Mouse (Mus musculus): ENCODE measurements around the gene Usp12. TPM values are rescaled to one million over a fixed set of nuclear protein-coding genes. Genes with fewer than 3 reads are reported as not detected.

The Usp12 gene
- polyA plus RNA-seq, 1 experiment from 2014 or later: 16.5 TPM

- no peak for ATAC-seq (replicated peaks)
- WGBS: 49% methylated on average over 7 of the region's 7 CpGs
- peak overlapping the region; percentile 95 for H3K9ac ChIP-seq (replicated peaks)
- no peaks in the 10 kb centered on the region for H3K9me3 ChIP-seq
- peak overlapping the region; percentile 88 for H3K27ac ChIP-seq (replicated peaks)
- H3K4me3 ChIP-seq: peak overlapping the region; percentile 84
- H3K4me2 ChIP-seq (replicated peaks): peak overlapping the region; percentile 56
- H3K4me1 ChIP-seq: peaks cover 20% of the 10 kb centered on the region
- H3K36me3 ChIP-seq: peaks cover 31% of the 10 kb centered on the region
- H3K27me3 ChIP-seq: no peaks in the 10 kb centered on the region
Observed at GRCm38 (mm10) chr5:146832435-146832768, 37.6 kb upstream of the Usp12 start.

GRCm38 (mm10) chr5:146829528-146829927 is 34.7 kb upstream of the Usp12 start:
- H3K4me1 ChIP-seq: peaks cover 19% of the 10 kb centered on the region
- H3K9me3 ChIP-seq: no peaks in the 10 kb centered on the region
- H3K27me3 ChIP-seq: no peaks in the 10 kb centered on the region
- no peak overlapping the region for H3K27ac ChIP-seq (replicated peaks)
- H3K4me2 ChIP-seq (replicated peaks): no peak overlapping the region
- H3K9ac ChIP-seq (replicated peaks): no peak overlapping the region
- H3K4me3 ChIP-seq: no peak overlapping the region
- H3K36me3 ChIP-seq: peaks cover 4% of the 10 kb centered on the region
- 56% methylated on average over 8 of the region's 8 CpGs for WGBS
- no peak for ATAC-seq (replicated peaks)

- Histone ChIP-seq H3K27me3 (no peaks in the 10 kb centered on the region), H3K4me1 (0 out of 2 replicates have a peak, but pooled peaks cover 3% of the 10 kb centered on the region), H3K27ac (replicated peaks) (no peak overlapping the region), H3K9me3 (no peaks in the 10 kb centered on the region), H3K9ac (replicated peaks) (no peak overlapping the region), H3K36me3 (no peaks in the 10 kb centered on the region), H3K4me2 (replicated peaks) (no peak overlapping the region), H3K4me3 (no peak overlapping the region)
- ATAC-seq (replicated peaks): no peak
- WGBS: 80% methylated on average over 5 of the region's 5 CpGs
Observed at GRCm38 (mm10) chr5:146823005-146823404, 28.2 kb upstream of the Usp12 start.

GRCm38 (mm10) chr5:146818906-146819623 is 24.3 kb upstream of the Usp12 start:
- no peak for ATAC-seq (replicated peaks)
- H3K4me2 ChIP-seq (replicated peaks): no peak overlapping the region
- no peak overlapping the region for H3K27ac ChIP-seq (replicated peaks)
- no peak overlapping the region for H3K4me3 ChIP-seq
- no peak overlapping the region for H3K9ac ChIP-seq (replicated peaks)
- H3K9me3 ChIP-seq: no peaks in the 10 kb centered on the region
- no peaks in the 10 kb centered on the region for H3K4me1 ChIP-seq
- no peaks in the 10 kb centered on the region for H3K36me3 ChIP-seq
- 71% methylated on average over 8 of the region's 8 CpGs for WGBS
- no peaks in the 10 kb centered on the region for H3K27me3 ChIP-seq

GRCm38 (mm10) chr5:146817583-146817982 is 22.8 kb upstream of the Usp12 start:
- no peak overlapping the region for H3K4me2 ChIP-seq (replicated peaks)
- H3K9ac ChIP-seq (replicated peaks): no peak overlapping the region
- H3K27me3 ChIP-seq: no peaks in the 10 kb centered on the region
- H3K27ac ChIP-seq (replicated peaks): no peak overlapping the region
- no peak for ATAC-seq (replicated peaks)
- no peak overlapping the region for H3K4me3 ChIP-seq
- H3K36me3 ChIP-seq: no peaks in the 10 kb centered on the region
- no peaks in the 10 kb centered on the region for H3K4me1 ChIP-seq
- H3K9me3 ChIP-seq: no peaks in the 10 kb centered on the region
- 86% methylated on average over 8 of the region's 8 CpGs for WGBS

- WGBS: 70% methylated on average over 4 of the region's 4 CpGs
- H3K27me3 ChIP-seq: no peaks in the 10 kb centered on the region
- no peaks in the 10 kb centered on the region for H3K36me3 ChIP-seq
- no peak overlapping the region for H3K9ac ChIP-seq (replicated peaks)
- H3K9me3 ChIP-seq: no peaks in the 10 kb centered on the region
- ATAC-seq (replicated peaks): no peak
- no peak overlapping the region for H3K27ac ChIP-seq (replicated peaks)
- H3K4me2 ChIP-seq (replicated peaks): no peak overlapping the region
- no peaks in the 10 kb centered on the region for H3K4me1 ChIP-seq
- no peak overlapping the region for H3K4me3 ChIP-seq
Observed at GRCm38 (mm10) chr5:146815394-146815793, 20.6 kb upstream of the Usp12 start.

- Histone ChIP-seq H3K4me1 (no peaks in the 10 kb centered on the region), H3K9me3 (no peaks in the 10 kb centered on the region), H3K27me3 (no peaks in the 10 kb centered on the region), H3K4me3 (no peak overlapping the region), H3K27ac (replicated peaks) (no peak overlapping the region), H3K4me2 (replicated peaks) (no peak overlapping the region), H3K36me3 (no peaks in the 10 kb centered on the region), H3K9ac (replicated peaks) (no peak overlapping the region)
- no peak for ATAC-seq (replicated peaks)
- WGBS: 90% methylated on average over 4 of the region's 4 CpGs
Observed at GRCm38 (mm10) chr5:146813421-146813820, 18.6 kb upstream of the Usp12 start.

- Histone ChIP-seq H3K27me3 (no peaks in the 10 kb centered on the region), H3K36me3 (no peaks in the 10 kb centered on the region), H3K9me3 (no peaks in the 10 kb centered on the region), H3K27ac (replicated peaks) (no peak overlapping the region), H3K4me2 (replicated peaks) (no peak overlapping the region), H3K4me1 (no peaks in the 10 kb centered on the region), H3K4me3 (no peak overlapping the region), H3K9ac (replicated peaks) (no peak overlapping the region)
- no peak for ATAC-seq (replicated peaks)
- 90% methylated on average over 5 of the region's 5 CpGs for WGBS
Observed at GRCm38 (mm10) chr5:146812866-146813265, 18.1 kb upstream of the Usp12 start.

GRCm38 (mm10) chr5:146809951-146810350 is 15.1 kb upstream of the Usp12 start:
- Histone ChIP-seq H3K9me3 (no peaks in the 10 kb centered on the region), H3K4me3 (no peak overlapping the region), H3K36me3 (no peaks in the 10 kb centered on the region), H3K4me2 (replicated peaks) (no peak overlapping the region), H3K27ac (replicated peaks) (no peak overlapping the region), H3K27me3 (no peaks in the 10 kb centered on the region), H3K4me1 (no peaks in the 10 kb centered on the region), H3K9ac (replicated peaks) (no peak overlapping the region)
- ATAC-seq (replicated peaks): no peak
- WGBS: 72% methylated on average over 5 of the region's 5 CpGs

- Histone ChIP-seq H3K4me2 (replicated peaks) (no peak overlapping the region), H3K9me3 (no peaks in the 10 kb centered on the region), H3K36me3 (no peaks in the 10 kb centered on the region), H3K9ac (replicated peaks) (no peak overlapping the region), H3K27me3 (no peaks in the 10 kb centered on the region), H3K4me3 (no peak overlapping the region), H3K27ac (replicated peaks) (no peak overlapping the region), H3K4me1 (no peaks in the 10 kb centered on the region)
- WGBS: 76% methylated on average over 8 of the region's 8 CpGs
- ATAC-seq (replicated peaks): no peak
Observed at GRCm38 (mm10) chr5:146806004-146806430, 11.2 kb upstream of the Usp12 start.

GRCm38 (mm10) chr5:146798031-146798430 is 3.2 kb upstream of the Usp12 start:
- H3K27ac ChIP-seq (replicated peaks): no peak overlapping the region
- H3K4me2 ChIP-seq (replicated peaks): no peak overlapping the region
- no peaks in the 10 kb centered on the region for H3K27me3 ChIP-seq
- H3K4me3 ChIP-seq: no peak overlapping the region
- no peak overlapping the region for H3K9ac ChIP-seq (replicated peaks)
- H3K36me3 ChIP-seq: no peaks in the 10 kb centered on the region
- H3K4me1 ChIP-seq: peaks cover 9% of the 10 kb centered on the region
- no peaks in the 10 kb centered on the region for H3K9me3 ChIP-seq
- 60% methylated on average over 9 of the region's 9 CpGs for WGBS
- ATAC-seq (replicated peaks): no peak

GRCm38 (mm10) chr5:146795728-146796127 is 922 bp upstream of the Usp12 start:
- no peak for ATAC-seq (replicated peaks)
- H3K4me1 ChIP-seq: peaks cover 26% of the 10 kb centered on the region
- H3K27ac ChIP-seq (replicated peaks): peak overlapping the region; percentile 91; the same call in 1 of the 2 replicates
- H3K36me3 ChIP-seq: no peaks in the 10 kb centered on the region
- WGBS: 68% methylated on average over 13 of the region's 13 CpGs
- no peaks in the 10 kb centered on the region for H3K9me3 ChIP-seq
- H3K4me2 ChIP-seq (replicated peaks): no peak overlapping the region
- no peak overlapping the region for H3K4me3 ChIP-seq
- no peaks in the 10 kb centered on the region for H3K27me3 ChIP-seq
- no peak overlapping the region for H3K9ac ChIP-seq (replicated peaks)

All from forebrain, embryonic 15.5 days (tissue).